Mouse (Mus musculus) liver, adult 2 months (tissue): ENCODE measurements around the gene Slc35e4.

Experiments used
- CTCF ChIP-seq: fragments of 200-500 bp; IDR thresholded peaks from 2 replicates; pipeline ENCODE4 v1.5.1; 2011; ENCODE audit warnings: low read depth, low read length, control low read depth
- POLR2A ChIP-seq: fragments of 200-500 bp; IDR thresholded peaks from 2 replicates; pipeline ENCODE4 v1.6.1; 2011; ENCODE audit warnings: low read length, control low read depth; ENCODE audit not compliant: insufficient read depth; ENCODE audit errors: extremely low read depth

GRCm38 (mm10) chr11:3960901-3961300, 46.4 kb upstream of the Slc35e4 start:
- TF ChIP-seq POLR2A (no peak), CTCF (no peak)
